Mouse (Mus musculus): ENCODE data around the gene 4931406P16Rik. TPM values are rescaled to one million over a fixed set of nuclear protein-coding genes. Genes with fewer than 3 reads are reported as not detected.
A peak's percentile ranks its signal among the peaks of the same experiment; 100 is the strongest.
"Not testable (repeated sequence)": the region's sequence is repeated elsewhere in the genome, so short reads cannot be mapped to it uniquely, and the experiment has no call there.

Gene 4931406P16Rik
- polyA plus RNA-seq, 1 experiment from 2014 or later, result 12.9 TPM

GRCm38 (mm10) chr7:34213281-34213680 lies 100.1 kb downstream of the 4931406P16Rik start:
- Histone ChIP-seq H3K4me3 (replicated peaks) (no peak overlapping the region), H3K9me3 (replicated peaks) (no peaks in the 10 kb centered on the region), H3K27me3 (no peaks in the 10 kb centered on the region), H3K36me3 (replicated peaks) (peaks cover 95% of the 10 kb centered on the region), H3K9ac (no peak overlapping the region), H3K4me1 (replicated peaks) (peaks cover 11% of the 10 kb centered on the region; the same call in 1 of the 2 replicates), H3K4me2 (no peak overlapping the region), H3K27ac (replicated peaks) (no peak overlapping the region)
- no peak for ATAC-seq (ENCODE audit: insufficient read depth)
- 70% methylated on average over 7 of the region's 7 CpGs for WGBS (ENCODE audit: insufficient replicate concordance)

DNA sequence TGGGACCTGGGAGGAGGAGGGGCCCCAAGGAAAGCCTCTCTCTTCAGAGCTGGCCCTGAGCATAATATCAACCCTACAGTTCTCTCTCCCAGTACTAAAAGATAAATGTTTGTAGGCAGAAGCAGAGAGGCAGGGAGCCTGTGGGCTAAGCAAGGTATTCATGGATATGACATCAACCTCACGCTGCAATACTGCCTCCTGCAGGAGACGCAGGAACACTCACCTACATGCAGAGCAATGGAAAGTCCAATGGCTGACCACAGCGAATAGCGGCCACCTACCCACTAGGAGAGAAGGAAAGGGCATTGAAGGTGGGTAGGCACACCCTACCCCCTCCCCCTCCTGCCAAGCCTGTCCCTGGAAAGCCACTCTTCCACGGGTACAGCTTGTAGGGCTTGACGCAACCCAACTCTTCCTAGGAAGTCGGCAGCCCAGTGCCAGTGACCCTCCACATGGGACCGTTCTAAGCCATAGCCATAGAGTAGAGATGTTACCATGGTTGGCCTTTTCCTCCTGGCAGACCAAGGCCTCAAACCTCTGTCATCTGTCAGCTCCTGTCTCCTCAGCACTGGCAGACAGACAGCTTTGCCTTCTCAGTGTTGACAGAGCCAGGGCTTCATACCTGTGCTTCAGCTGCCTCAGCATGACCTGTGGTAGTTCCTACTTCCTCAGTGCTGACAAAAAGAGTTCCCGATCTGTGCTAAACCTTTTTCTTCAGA lies 105.2 kb downstream of the 4931406P16Rik start:
- H3K9me3 ChIP-seq (replicated peaks), result no peaks in the 10 kb centered on the region
- no peak overlapping the region for H3K9ac ChIP-seq
- peaks cover 96% of the 10 kb centered on the region for H3K36me3 ChIP-seq (replicated peaks)
- no peak overlapping the region for H3K4me2 ChIP-seq
- H3K27me3 ChIP-seq, result no peaks in the 10 kb centered on the region
- H3K4me3 ChIP-seq (replicated peaks), result no peak overlapping the region
- 75% methylated on average over 9 of the region's 9 CpGs for WGBS (ENCODE audit: insufficient replicate concordance)
- no peaks in the 10 kb centered on the region for H3K4me1 ChIP-seq (replicated peaks)
- no peak for ATAC-seq (ENCODE audit: insufficient read depth)
- H3K27ac ChIP-seq (replicated peaks), result no peak overlapping the region

GRCm38 (mm10) chr7:34206331-34206730 lies 107.0 kb downstream of the 4931406P16Rik start:
- no peaks in the 10 kb centered on the region for H3K4me1 ChIP-seq (replicated peaks)
- no peak overlapping the region for H3K4me3 ChIP-seq (replicated peaks)
- no peak overlapping the region for H3K27ac ChIP-seq (replicated peaks)
- peaks cover 96% of the 10 kb centered on the region for H3K36me3 ChIP-seq (replicated peaks)
- 72% methylated on average over 6 of the region's 6 CpGs for whole genome bisulfite sequencing (ENCODE audit: insufficient replicate concordance)
- ATAC-seq (ENCODE audit: insufficient read depth), result no peak
- H3K9me3 ChIP-seq (replicated peaks), result no peaks in the 10 kb centered on the region
- H3K4me2 ChIP-seq, result no peak overlapping the region
- no peaks in the 10 kb centered on the region for H3K27me3 ChIP-seq
- no peak overlapping the region for H3K9ac ChIP-seq

- 86% methylated on average over 10 of the region's 10 CpGs for WGBS (ENCODE audit: insufficient replicate concordance)
- H3K27ac ChIP-seq (replicated peaks); H3K9me3 ChIP-seq (replicated peaks); ATAC-seq (ENCODE audit: insufficient read depth); H3K4me1 ChIP-seq (replicated peaks); H3K27me3 ChIP-seq; H3K9ac ChIP-seq; H3K4me3 ChIP-seq (replicated peaks); H3K4me2 ChIP-seq: not testable (repeated sequence)
- H3K36me3 ChIP-seq (replicated peaks), result peaks cover 62% of the 10 kb centered on the region
Measured at GRCm38 (mm10) chr7:34202147-34202546, 111.2 kb downstream of the 4931406P16Rik start.

DNA sequence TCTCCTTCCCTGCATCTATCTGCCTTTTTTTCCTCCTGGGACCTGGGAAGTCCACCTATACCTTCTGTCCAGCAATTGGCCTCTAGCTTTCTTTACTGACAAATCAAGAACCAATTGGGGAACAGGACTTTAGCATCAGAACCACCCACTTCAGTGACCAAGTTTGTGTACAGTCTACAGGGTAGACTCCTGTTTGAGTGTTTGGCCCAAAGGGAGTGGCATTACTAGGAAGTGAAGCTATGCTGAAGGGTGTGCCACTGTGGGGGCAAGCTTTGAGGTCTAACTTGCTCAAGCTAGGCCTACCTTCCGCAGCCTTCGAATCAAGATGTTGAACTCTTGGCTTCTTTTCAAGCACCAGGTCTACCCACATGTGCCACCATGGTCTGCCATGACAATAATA lies 112.5 kb downstream of the 4931406P16Rik start:
- H3K36me3 ChIP-seq (replicated peaks), result peaks cover 49% of the 10 kb centered on the region
- no peak for ATAC-seq (ENCODE audit: insufficient read depth)
- H3K4me1 ChIP-seq (replicated peaks), result peaks cover 8% of the 10 kb centered on the region
- WGBS (ENCODE audit: insufficient replicate concordance), result 96% methylated on average over 2 of the region's 2 CpGs
- no peaks in the 10 kb centered on the region for H3K9me3 ChIP-seq (replicated peaks)
- H3K27me3 ChIP-seq, result no peaks in the 10 kb centered on the region
- no peak overlapping the region for H3K9ac ChIP-seq
- no peak overlapping the region for H3K4me2 ChIP-seq
- no peak overlapping the region for H3K27ac ChIP-seq (replicated peaks)
- H3K4me3 ChIP-seq (replicated peaks), result no peak overlapping the region

DNA sequence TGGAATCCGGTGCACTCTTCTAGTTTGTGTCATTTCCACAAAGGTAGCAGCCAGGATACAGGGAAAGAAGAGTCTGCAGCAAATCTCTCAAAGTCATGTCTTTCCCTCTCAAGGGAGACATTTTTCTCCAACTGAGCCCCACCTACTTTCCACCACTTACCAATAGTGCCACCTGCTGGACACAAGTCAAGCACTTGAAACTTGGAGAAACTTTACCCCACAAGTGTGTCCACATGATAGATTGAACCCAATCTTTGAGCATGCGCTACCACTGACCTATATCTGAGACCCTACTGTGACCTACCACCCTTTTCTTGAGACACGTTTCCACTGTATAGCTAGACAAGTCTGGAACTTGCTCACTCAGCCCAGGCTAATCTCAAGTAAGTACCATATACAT lies 115.0 kb downstream of the 4931406P16Rik start:
- Histone ChIP-seq H3K9me3 (replicated peaks) (no peaks in the 10 kb centered on the region), H3K4me1 (replicated peaks) (peaks cover 17% of the 10 kb centered on the region), H3K27me3 (no peaks in the 10 kb centered on the region), H3K4me2 (no peak overlapping the region), H3K9ac (no peak overlapping the region), H3K4me3 (replicated peaks) (no peak overlapping the region), H3K36me3 (replicated peaks) (peaks cover 34% of the 10 kb centered on the region), H3K27ac (replicated peaks) (no peak overlapping the region)
- 35% methylated on average over 3 of the region's 3 CpGs for WGBS (ENCODE audit: insufficient replicate concordance)
- ATAC-seq (ENCODE audit: insufficient read depth), result no peak

DNA sequence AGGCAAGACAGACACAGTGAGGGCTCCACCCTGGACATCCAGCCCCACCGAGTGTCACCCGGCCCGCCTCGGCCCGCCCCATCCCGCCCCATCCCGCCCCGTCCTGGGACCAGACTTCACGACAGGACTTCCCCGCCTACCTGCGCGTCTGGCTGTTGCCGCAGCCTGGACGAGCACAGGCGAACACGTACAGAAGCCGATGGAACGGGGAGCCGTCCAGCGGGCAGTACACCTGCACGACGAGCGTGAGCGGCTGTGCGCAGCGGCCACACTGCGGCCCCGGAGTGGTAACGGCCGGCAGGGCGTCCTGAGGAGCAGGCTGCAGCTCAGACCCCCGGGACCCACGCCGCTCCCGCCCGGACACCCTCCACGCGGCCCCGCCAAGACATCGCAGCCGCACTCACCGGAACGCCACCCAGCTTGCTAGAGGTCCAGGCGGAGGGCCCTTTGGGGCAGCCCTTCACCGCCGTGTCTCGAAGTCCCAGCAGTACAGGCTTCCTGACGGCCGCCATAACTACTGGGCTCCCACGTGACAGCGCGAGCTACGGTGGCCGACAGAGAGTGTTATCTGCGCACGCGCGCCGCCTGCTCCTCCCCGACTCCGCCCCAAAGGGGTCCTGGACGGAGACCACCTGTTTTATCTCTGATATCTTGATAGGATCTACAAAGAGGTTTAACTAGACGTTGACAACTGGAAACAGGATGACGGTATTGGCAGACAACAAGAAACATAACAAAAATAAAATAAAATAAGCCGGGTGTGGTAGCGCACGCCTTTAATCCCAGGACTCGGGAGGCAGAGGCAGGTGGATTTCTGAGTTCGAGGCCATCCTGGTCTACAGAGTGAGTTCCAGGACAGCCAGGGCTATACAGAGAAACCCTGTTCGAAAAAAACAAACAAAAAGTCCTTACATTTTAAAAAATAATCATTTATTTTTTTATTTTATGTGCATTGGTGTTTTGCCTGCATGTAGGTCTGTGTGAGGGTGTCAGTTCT lies 116.9 kb downstream of the 4931406P16Rik start, which contains the start of gene Pdcd2l:
TSS of gene Pdcd2l (minus strand) at position 530 of the 997 bp plus-strand sequence.
- Histone ChIP-seq H3K4me1 (replicated peaks) (peaks cover 17% of the 10 kb centered on the region), H3K4me3 (replicated peaks) (peak within 1 kb of the TSS; percentile 77), H3K9ac (peak within 1 kb of the TSS; percentile 72), H3K36me3 (replicated peaks) (peaks cover 29% of the 10 kb centered on the region), H3K27me3 (no peaks in the 10 kb centered on the region), H3K9me3 (replicated peaks) (no peaks in the 10 kb centered on the region), H3K4me2 (peak within 1 kb of the TSS; percentile 72), H3K27ac (replicated peaks) (peak within 1 kb of the TSS; percentile 79)
- 2% methylated on average over 70 of the region's 70 CpGs for WGBS (ENCODE audit: insufficient replicate concordance)
- peak; percentile 94 for ATAC-seq (ENCODE audit: insufficient read depth)

DNA sequence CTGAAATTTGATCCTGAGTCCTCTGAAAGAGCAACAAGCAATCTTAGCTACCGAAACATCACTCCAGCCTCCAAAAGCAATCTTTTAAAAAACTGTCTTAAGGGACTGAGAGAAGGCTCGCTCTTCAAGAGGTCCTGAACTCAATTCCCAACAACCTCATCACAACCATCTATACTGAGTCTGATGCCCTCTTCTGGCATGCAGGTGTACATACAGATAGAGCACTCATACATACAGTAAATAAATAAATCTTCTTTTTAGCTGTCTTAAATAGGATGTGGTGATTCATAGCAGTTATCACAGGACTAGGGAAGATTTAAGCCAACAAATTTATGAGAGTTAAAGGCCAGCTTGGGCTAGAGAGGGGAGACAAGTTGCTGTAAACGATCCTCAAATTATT lies 117.7 kb downstream of the 4931406P16Rik start:
- WGBS (ENCODE audit: insufficient replicate concordance), result 41% methylated on average over 3 of the region's 3 CpGs

DNA sequence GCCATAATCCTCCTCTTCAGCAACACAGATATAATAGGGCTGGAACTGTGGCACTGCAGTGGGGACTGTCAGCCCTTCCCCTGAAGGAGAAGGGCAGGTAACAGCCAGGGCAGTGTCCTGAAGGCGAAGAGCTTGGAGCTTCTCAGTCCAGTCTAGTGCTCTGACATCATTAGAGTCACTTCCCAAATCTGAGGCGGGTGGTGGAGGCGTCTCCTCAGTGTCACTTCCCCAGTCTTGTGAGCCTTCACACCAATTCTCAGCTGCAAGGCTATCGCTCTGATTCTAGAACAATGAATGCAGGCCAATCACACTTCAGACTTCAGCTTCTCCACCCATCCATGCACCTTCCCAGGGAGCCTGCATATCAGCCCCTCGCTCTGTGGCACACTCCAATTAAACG lies 120.5 kb downstream of the 4931406P16Rik start:
- Histone ChIP-seq H3K27me3 (no peaks in the 10 kb centered on the region), H3K9me3 (replicated peaks) (no peaks in the 10 kb centered on the region), H3K4me3 (replicated peaks) (no peak overlapping the region), H3K4me2 (no peak overlapping the region), H3K36me3 (replicated peaks) (peaks cover 45% of the 10 kb centered on the region), H3K27ac (replicated peaks) (no peak overlapping the region), H3K9ac (no peak overlapping the region), H3K4me1 (replicated peaks) (peaks cover 20% of the 10 kb centered on the region)
- WGBS (ENCODE audit: insufficient replicate concordance), result 69% methylated on average over 6 of the region's 6 CpGs
- ATAC-seq (ENCODE audit: insufficient read depth), result no peak

More for the DNA sequence above, 117.7 kb downstream of the 4931406P16Rik start:
- Histone ChIP-seq H3K27ac (replicated peaks) (peak overlapping the region; percentile 79), H3K9me3 (replicated peaks) (no peaks in the 10 kb centered on the region), H3K4me2 (peak overlapping the region; percentile 72), H3K27me3 (no peaks in the 10 kb centered on the region), H3K4me1 (replicated peaks) (peaks cover 17% of the 10 kb centered on the region), H3K4me3 (replicated peaks) (peak overlapping the region; percentile 77), H3K9ac (peak overlapping the region; percentile 72), H3K36me3 (replicated peaks) (peaks cover 24% of the 10 kb centered on the region)
- ATAC-seq (ENCODE audit: insufficient read depth), result peak; percentile 30; the same call in 1 of the 2 replicates

GRCm38 (mm10) chr7:34189376-34189989 lies 123.9 kb downstream of the 4931406P16Rik start:
- ATAC-seq (ENCODE audit: insufficient read depth), result no peak
- peak overlapping the region; percentile 34; the same call in 1 of the 2 replicates for H3K27ac ChIP-seq (replicated peaks)
- 48% methylated on average over 12 of the region's 12 CpGs for whole genome bisulfite sequencing (ENCODE audit: insufficient replicate concordance)
- H3K9me3 ChIP-seq (replicated peaks), result no peaks in the 10 kb centered on the region
- peaks cover 3% of the 10 kb centered on the region; the same call in 1 of the 2 replicates for H3K4me1 ChIP-seq (replicated peaks)
- no peaks in the 10 kb centered on the region for H3K27me3 ChIP-seq
- no peak overlapping the region for H3K4me2 ChIP-seq
- peaks cover 70% of the 10 kb centered on the region for H3K36me3 ChIP-seq (replicated peaks)
- no peak overlapping the region for H3K9ac ChIP-seq
- no peak overlapping the region for H3K4me3 ChIP-seq (replicated peaks)
